Mouse (Mus musculus): ENCODE results near the gene Syngr3.
"Not testable (repeated sequence)": the region's sequence is repeated elsewhere in the genome, so short reads cannot be mapped to it uniquely, and the experiment has no call there.

Syngr3 gene

GRCm38 (mm10) chr17:24689251-24690081 lies at the start of gene Syngr3:
Syngr3 (minus strand) TSS chr17:24689955.
- DNase-seq (ENCODE audit: low spot score): no peak

DNA sequence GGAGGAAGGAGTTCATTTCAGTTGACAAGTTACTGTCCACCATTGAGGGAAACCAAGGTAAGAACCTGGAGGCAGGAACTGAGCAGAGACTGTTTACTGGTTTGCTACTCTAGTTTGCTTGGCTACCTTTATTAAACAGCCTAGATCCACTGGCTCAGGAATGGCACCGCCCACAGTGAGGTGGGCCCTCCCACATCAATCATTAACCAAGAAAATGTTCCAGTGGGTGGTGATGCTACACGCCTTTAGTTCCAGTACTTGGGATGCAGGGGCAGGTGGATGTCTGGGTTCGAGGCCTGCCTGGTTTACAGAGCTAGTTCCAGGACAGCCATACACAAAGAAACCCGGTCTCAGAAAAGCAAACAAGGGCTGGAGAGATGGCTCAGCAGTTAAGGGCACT lies 48.5 kb upstream of the Syngr3 start:
- DNase-seq (ENCODE audit: low spot score): no peak

- DNase-seq (ENCODE audit: low spot score): no peak
Measured at GRCm38 (mm10) chr17:24737135-24737810, 47.5 kb upstream of the Syngr3 start.

GRCm38 (mm10) chr17:24736330-24737051 lies 46.7 kb upstream of the Syngr3 start, which contains the start of gene Msrb1:
Msrb1 (plus strand) TSS chr17:24736642.
- peak; percentile 98 for DNase-seq (ENCODE audit: low spot score)

GRCm38 (mm10) chr17:24735446-24735845 lies 45.7 kb upstream of the Syngr3 start:
- no peak for DNase-seq (ENCODE audit: low spot score)

GRCm38 (mm10) chr17:24734513-24734912 lies 44.8 kb upstream of the Syngr3 start:
- DNase-seq (ENCODE audit: low spot score): no peak

DNA sequence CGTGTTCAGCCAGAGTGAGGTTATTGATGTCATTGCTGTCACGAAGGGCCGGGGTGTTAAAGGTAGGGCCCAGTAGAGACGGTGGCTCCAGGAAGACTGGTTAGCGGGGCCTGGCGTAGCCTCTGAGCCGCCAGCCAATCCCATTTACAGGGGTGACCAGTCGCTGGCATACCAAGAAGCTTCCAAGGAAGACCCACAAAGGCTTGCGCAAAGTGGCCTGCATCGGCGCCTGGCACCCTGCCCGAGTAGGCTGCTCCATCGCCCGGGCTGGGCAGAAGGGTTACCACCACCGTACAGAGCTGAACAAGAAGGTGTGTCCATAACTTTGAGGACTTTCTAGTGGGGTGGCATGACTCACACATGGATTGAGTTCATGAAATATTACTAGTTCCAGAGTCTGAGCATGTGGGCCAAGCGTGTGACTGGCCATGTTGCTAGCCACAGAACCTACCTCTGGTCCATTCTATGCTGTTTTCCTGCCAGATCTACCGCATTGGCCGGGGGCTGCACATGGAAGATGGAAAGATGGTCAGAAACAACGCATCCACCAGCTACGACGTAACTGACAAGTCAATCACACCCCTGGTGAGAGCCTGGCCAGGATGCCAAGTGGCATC lies 43.8 kb upstream of the Syngr3 start:
- DNase-seq (ENCODE audit: low spot score): no peak

GRCm38 (mm10) chr17:24732233-24732935 lies 42.6 kb upstream of the Syngr3 start:
- DNase-seq (ENCODE audit: low spot score): no peak

GRCm38 (mm10) chr17:24730787-24731186 lies 41.0 kb upstream of the Syngr3 start:
- DNase-seq (ENCODE audit: low spot score): no peak

GRCm38 (mm10) chr17:24729067-24729466 lies 39.3 kb upstream of the Syngr3 start:
- no peak for DNase-seq (ENCODE audit: low spot score)

DNA sequence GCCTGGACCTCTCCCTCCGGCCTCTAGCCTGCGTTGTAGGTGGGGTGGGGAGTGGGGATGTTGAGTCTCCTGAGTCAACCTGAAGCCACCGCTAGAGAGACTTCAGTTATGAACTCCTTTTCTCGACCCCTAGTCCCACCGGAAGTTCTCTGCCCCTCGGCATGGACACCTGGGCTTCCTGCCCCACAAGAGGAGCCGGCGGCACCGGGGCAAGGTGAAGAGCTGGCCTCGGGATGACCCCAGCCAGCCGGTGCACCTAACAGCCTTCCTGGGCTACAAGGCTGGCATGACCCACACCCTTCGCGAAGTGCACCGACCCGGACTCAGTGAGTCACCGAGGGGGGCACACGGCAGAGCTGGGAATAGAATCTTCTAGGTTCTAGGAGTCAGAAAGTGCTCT lies 38.4 kb upstream of the Syngr3 start:
- DNase-seq (ENCODE audit: low spot score): no peak

DNA sequence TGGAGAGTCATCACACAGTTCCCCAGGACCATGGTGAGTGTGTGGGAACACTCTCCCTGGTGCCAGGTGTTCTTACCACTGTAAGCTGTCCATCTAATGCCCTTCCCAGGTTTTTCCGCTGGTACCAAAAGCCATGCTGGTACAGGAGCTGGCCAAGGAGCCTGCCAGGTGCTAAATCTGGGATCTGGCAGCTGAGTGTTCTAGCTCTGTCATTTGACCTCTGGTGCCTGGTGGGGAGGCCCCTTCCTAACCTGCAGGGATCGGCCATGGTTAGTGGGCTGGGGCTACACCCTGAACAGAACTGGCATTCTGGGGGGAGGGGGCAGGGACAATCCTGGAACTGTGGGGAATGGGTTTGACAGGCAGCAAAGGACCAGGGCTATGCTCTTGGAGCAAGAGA lies 37.9 kb upstream of the Syngr3 start, which contains the start of gene Rpl3l:
TSS of gene Rpl3l (plus strand) at position 203 of the 400 bp plus-strand sequence.
- DNase-seq (ENCODE audit: low spot score): no peak

GRCm38 (mm10) chr17:24725637-24726390 lies 36.1 kb upstream of the Syngr3 start:
- DNase-seq (ENCODE audit: low spot score): no peak

- peak; percentile 88 for DNase-seq (ENCODE audit: low spot score)
Measured at GRCm38 (mm10) chr17:24724184-24724583, 34.4 kb upstream of the Syngr3 start, which contains the start of gene Ndufb10. Ndufb10 (minus strand) TSS chr17:24724478.

- no peak for DNase-seq (ENCODE audit: low spot score)
Measured at GRCm38 (mm10) chr17:24723881-24724180, 34.1 kb upstream of the Syngr3 start.

DNA sequence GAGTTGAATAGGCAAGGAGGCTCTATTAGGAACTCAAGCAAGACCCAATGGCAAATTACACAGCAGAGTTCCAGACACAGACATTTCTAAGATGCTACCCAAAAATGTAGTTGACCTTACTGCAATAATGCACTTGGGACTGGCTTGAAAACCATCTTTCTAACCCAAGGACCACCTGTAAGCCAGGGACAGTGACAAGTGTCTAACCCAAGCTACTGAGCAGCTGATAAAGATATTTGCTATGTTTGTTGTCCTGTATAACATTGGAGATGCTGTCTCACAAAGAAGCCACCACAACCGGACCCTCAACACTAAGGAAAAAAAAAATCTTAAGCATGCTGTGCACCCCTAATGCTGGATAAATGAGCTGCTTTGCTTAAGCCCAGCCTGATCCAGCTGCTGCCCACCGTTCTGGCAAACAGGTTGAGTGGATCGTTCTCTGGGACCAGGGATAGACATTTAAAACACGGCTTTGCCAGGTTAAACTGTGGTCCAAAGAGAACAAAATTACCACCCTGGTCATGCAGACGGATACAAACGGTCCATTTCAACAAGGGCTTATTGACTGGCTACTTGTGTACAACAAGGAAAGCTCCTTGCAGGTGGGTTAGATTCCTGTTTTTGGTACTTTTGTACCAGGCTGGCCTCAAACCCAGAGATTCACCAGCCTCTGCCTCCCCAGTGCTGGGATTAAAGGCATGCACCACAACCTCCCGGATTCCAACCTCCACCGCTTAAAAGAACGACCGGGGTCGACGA lies 33.5 kb upstream of the Syngr3 start:
- no peak for DNase-seq (ENCODE audit: low spot score)

GRCm38 (mm10) chr17:24722220-24722924 lies 32.6 kb upstream of the Syngr3 start:
- DNase-seq (ENCODE audit: low spot score): no peak

GRCm38 (mm10) chr17:24721383-24721955 lies 31.7 kb upstream of the Syngr3 start:
- not testable (repeated sequence) for DNase-seq (ENCODE audit: low spot score)

GRCm38 (mm10) chr17:24720616-24721015 lies 30.9 kb upstream of the Syngr3 start:
- DNase-seq (ENCODE audit: low spot score): not testable (repeated sequence)
